Mouse (Mus musculus) hindbrain, embryonic 13.5 days (tissue): ENCODE data around the gene Gm21188. TPM values are rescaled to one million over a fixed set of nuclear protein-coding genes. Genes with fewer than 3 reads are reported as not detected.
"Not testable (repeated sequence)": the region's sequence is repeated elsewhere in the genome, so short reads cannot be mapped to it uniquely, and the experiment has no call there.

Experiments used
- ATAC-seq: fragments of 200-750 bp; cut with Nextera tagmentation; 2 replicates; pipeline ENCODE4 v1.8.0; 2017; ENCODE audit warnings: moderate TSS enrichment; ENCODE audit not compliant: low FRiP score
- H3K27ac ChIP-seq: fragments of 300-500 bp; sonication (generic); 2 replicates; pipeline ENCODE4 v1.5.1; 2015; ENCODE audit warnings: inconsistent platforms, mild to moderate bottlenecking, moderate library complexity
- H3K27me3 ChIP-seq: fragments of 300-500 bp; sonication (generic); 2 replicates; pipeline ENCODE4 v1.6.1; 2015; ENCODE audit warnings: mild to moderate bottlenecking, inconsistent platforms
- H3K36me3 ChIP-seq: fragments of 300-500 bp; sonication (generic); 2 replicates; pipeline ENCODE4 v1.6.1; 2015; ENCODE audit warnings: mild to moderate bottlenecking, inconsistent platforms
- H3K4me1 ChIP-seq: fragments of 300-500 bp; sonication (generic); replicated peaks from 2 replicates; pipeline ENCODE4 v1.6.1; 2015; ENCODE audit warnings: inconsistent platforms
- H3K4me2 ChIP-seq: fragments of 300-500 bp; sonication (generic); 2 replicates; pipeline ENCODE4 v1.6.1; 2015; ENCODE audit warnings: inconsistent platforms, mild to moderate bottlenecking, moderate library complexity
- H3K4me3 ChIP-seq: fragments of 300-500 bp; sonication (generic); 2 replicates; pipeline ENCODE4 v1.5.1; 2015; ENCODE audit warnings: mild to moderate bottlenecking, inconsistent platforms
- H3K9ac ChIP-seq: fragments of 300-500 bp; sonication (generic); 2 replicates; pipeline ENCODE4 v1.6.1; 2015; ENCODE audit warnings: mild to moderate bottlenecking, inconsistent platforms
- H3K9me3 ChIP-seq: fragments of 300-500 bp; sonication (generic); 2 replicates; pipeline ENCODE4 v1.6.1; 2016; ENCODE audit warnings: inconsistent platforms
- WGBS: fragments of 180-500 bp; shearing (Covaris S2); methylation state at CpG from one replicate; pipeline ENCODE4 v1.1.7; 2015; 5-methylcytosine and 5-hydroxymethylcytosine counted together
- polyA plus RNA-seq: library from polyadenylated mRNA; unstranded; fragments of >200 nt; fragmentation: Nextera tagmentation; extraction: Ambion mirVana; gene quantifications from 2 replicates; pipeline ENCODE4 v1.2.1, GENCODE M21; 2015

The Gm21188 gene
- not detected in 2 replicates for polyA plus RNA-seq

GRCm38 (mm10) chr13:120052085-120052484, at the start of gene Gm21188:
Gene Gm21188, minus strand, starts transcription at chr13:120052194.
- not testable (repeated sequence) for H3K4me1 ChIP-seq, H3K4me3 ChIP-seq, H3K27ac ChIP-seq, H3K9me3 ChIP-seq, H3K36me3 ChIP-seq, H3K9ac ChIP-seq, H3K27me3 ChIP-seq, H3K4me2 ChIP-seq, ATAC-seq

- WGBS, result no CpG with 5 or more reads among the region's 5 CpGs
- H3K4me1 ChIP-seq, H3K4me2 ChIP-seq, H3K36me3 ChIP-seq, H3K27me3 ChIP-seq, H3K9ac ChIP-seq, H3K27ac ChIP-seq, H3K9me3 ChIP-seq, H3K4me3 ChIP-seq, ATAC-seq: not testable (repeated sequence)
These were observed 47.3 kb upstream of the Gm21188 start for GRCm38 (mm10) chr13:120099327-120099726.

- not testable (repeated sequence) for H3K4me2 ChIP-seq, H3K36me3 ChIP-seq, H3K27ac ChIP-seq, H3K27me3 ChIP-seq, H3K9me3 ChIP-seq, H3K4me3 ChIP-seq, H3K9ac ChIP-seq, H3K4me1 ChIP-seq
- ATAC-seq, result 0 out of 2 replicates have a peak, but pooled peaks have one; percentile 27
- 0% methylated on average over 7 of the region's 13 CpGs for WGBS
These were observed 44.9 kb upstream of the Gm21188 start for GRCm38 (mm10) chr13:120096938-120097256.

- not testable (repeated sequence) for H3K36me3 ChIP-seq, H3K4me3 ChIP-seq, H3K4me2 ChIP-seq, H3K9me3 ChIP-seq, H3K4me1 ChIP-seq, H3K27me3 ChIP-seq, H3K27ac ChIP-seq, H3K9ac ChIP-seq
- WGBS, result under 1% methylated on average over 24 of the region's 38 CpGs
- 0 out of 2 replicates have a peak, but pooled peaks have one; percentile 50 for ATAC-seq
These were observed 44.4 kb upstream of the Gm21188 start for GRCm38 (mm10) chr13:120096241-120096937.

- H3K9ac ChIP-seq, result not testable (repeated sequence)
These were observed 41.0 kb upstream of the Gm21188 start for GRCm38 (mm10) chr13:120092950-120093349.

GRCm38 (mm10) chr13:120079644-120080043, 27.6 kb upstream of the Gm21188 start:
- H3K4me3 ChIP-seq, H3K9ac ChIP-seq, ATAC-seq, H3K4me2 ChIP-seq, H3K4me1 ChIP-seq, H3K9me3 ChIP-seq, H3K27ac ChIP-seq, H3K36me3 ChIP-seq, H3K27me3 ChIP-seq: not testable (repeated sequence)
- no CpG with 5 or more reads among the region's 1 CpGs for WGBS

More at GRCm38 (mm10) chr13:120092950-120093349, 41.0 kb upstream of the Gm21188 start:
- H3K4me1 ChIP-seq, H3K4me2 ChIP-seq, H3K4me3 ChIP-seq, H3K27me3 ChIP-seq, H3K27ac ChIP-seq, H3K9me3 ChIP-seq, H3K36me3 ChIP-seq: not testable (repeated sequence)
- WGBS, result no CpG with 5 or more reads among the region's 13 CpGs
- ATAC-seq, result 0 out of 2 replicates have a peak, but pooled peaks have one; percentile 14

- H3K4me1 ChIP-seq, H3K27ac ChIP-seq, H3K4me2 ChIP-seq, H3K36me3 ChIP-seq, H3K4me3 ChIP-seq, ATAC-seq, H3K9me3 ChIP-seq, H3K27me3 ChIP-seq, H3K9ac ChIP-seq: not testable (repeated sequence)
- no CpG with 5 or more reads among the region's 13 CpGs for WGBS
These were observed 18.9 kb upstream of the Gm21188 start for GRCm38 (mm10) chr13:120070878-120071277.

GRCm38 (mm10) chr13:120070012-120070598, 18.1 kb upstream of the Gm21188 start:
- H3K9me3 ChIP-seq, H3K4me2 ChIP-seq, H3K9ac ChIP-seq, H3K4me3 ChIP-seq, H3K36me3 ChIP-seq, H3K27ac ChIP-seq, H3K27me3 ChIP-seq, ATAC-seq, H3K4me1 ChIP-seq: not testable (repeated sequence)
- WGBS, result no CpG with 5 or more reads among the region's 12 CpGs

GRCm38 (mm10) chr13:120063439-120064089, 11.6 kb upstream of the Gm21188 start:
- ATAC-seq, result peak; percentile 68
- not testable (repeated sequence) for H3K4me3 ChIP-seq, H3K9me3 ChIP-seq, H3K27me3 ChIP-seq, H3K4me2 ChIP-seq, H3K9ac ChIP-seq, H3K4me1 ChIP-seq, H3K36me3 ChIP-seq, H3K27ac ChIP-seq
- WGBS, result no CpG with 5 or more reads among the region's 22 CpGs

- H3K9ac ChIP-seq, H3K4me2 ChIP-seq, H3K4me1 ChIP-seq, H3K36me3 ChIP-seq, H3K27me3 ChIP-seq, H3K9me3 ChIP-seq, ATAC-seq, H3K4me3 ChIP-seq, H3K27ac ChIP-seq: not testable (repeated sequence)
- no CpG with 5 or more reads among the region's 4 CpGs for WGBS
These were observed 10.9 kb upstream of the Gm21188 start for GRCm38 (mm10) chr13:120062903-120063302.

GRCm38 (mm10) chr13:120048608-120049007, 3.4 kb downstream of the Gm21188 start:
- H3K36me3 ChIP-seq, ATAC-seq, H3K4me2 ChIP-seq, H3K4me3 ChIP-seq, H3K9me3 ChIP-seq, H3K9ac ChIP-seq, H3K4me1 ChIP-seq, H3K27me3 ChIP-seq, H3K27ac ChIP-seq: not testable (repeated sequence)
- WGBS, result no CpG with 5 or more reads among the region's 5 CpGs

- not testable (repeated sequence) for H3K36me3 ChIP-seq, H3K27me3 ChIP-seq, H3K27ac ChIP-seq, H3K9me3 ChIP-seq, ATAC-seq, H3K4me1 ChIP-seq, H3K4me3 ChIP-seq, H3K4me2 ChIP-seq, H3K9ac ChIP-seq
- no CpG with 5 or more reads among the region's 2 CpGs for WGBS
These were observed 3.8 kb downstream of the Gm21188 start for GRCm38 (mm10) chr13:120048186-120048585.
